Mouse (Mus musculus) layer of hippocampus, adult 2 months (tissue): ENCODE data around the gene Cnpy3. TPM values are rescaled to one million over a fixed set of nuclear protein-coding genes. Genes with fewer than 3 reads are reported as not detected.
"Not testable (repeated sequence)": the region's sequence is repeated elsewhere in the genome, so short reads cannot be mapped to it uniquely, and the experiment has no call there.

ENCODE experiments used
- DNase-seq, 2 experiments: peaks; one replicate each; pipeline ENCODE4 v3.0.0; 2022; ENCODE audit warnings: low spot score in 2 of 2
- H3K27ac ChIP-seq: fragments of 200-600 bp; 2 replicates; pipeline ENCODE4 v1.8.1; 2022
- H3K4me3 ChIP-seq: fragments of 200-600 bp; 2 replicates; pipeline ENCODE4 v1.8.1; 2022; ENCODE audit warnings: mild to moderate bottlenecking
- CTCF ChIP-seq: fragments of 200-600 bp; conservative IDR thresholded peaks from 2 replicates; pipeline ENCODE4 v1.8.1; 2022; ENCODE audit warnings: antibody characterized with exemption, mild to moderate bottlenecking, moderate library complexity
- long read RNA-seq, 2 experiments: library from polyadenylated mRNA; stranded (forward); transcript quantifications; one replicate each; pipeline ENCODE4 v2.0.0; 2021; ENCODE audit warnings: borderline mapping rate in 2 of 2
- total RNA-seq, 2 experiments: library from RNA; stranded (reverse); gene quantifications; 2 replicates each; pipeline ENCODE4 v1.2.3; 2021

The Cnpy3 gene
- total RNA-seq, result 10 to 100 TPM; 67.9 to 72.4 TPM
- long read RNA-seq, experiment 1, transcript Cnpy3-201 (6 exons, 1,908 nt), result major isoform, 80 of 91 reads
- long read RNA-seq, experiment 1, partial matches to known transcripts, result 1 of 91 reads
- long read RNA-seq, experiment 1, other reads (novel, unspliced or antisense), result 8 of 91 reads
- long read RNA-seq, experiment 2, transcript Cnpy3-201 (6 exons, 1,908 nt), result major isoform, 90 of 108 reads
- long read RNA-seq, experiment 2, partial matches to known transcripts, result 6 of 108 reads
- long read RNA-seq, experiment 2, other reads (novel, unspliced or antisense), result 11 of 108 reads

GRCm38 (mm10) chr17:46751794-46752556, at the start of gene Cnpy3:
Cnpy3 (minus strand) TSS chr17:46752214.
- Histone ChIP-seq H3K27ac (peak within 1 kb of the TSS; percentile 87), H3K4me3 (peak within 1 kb of the TSS; percentile 85)
- peak; percentile 98 for DNase-seq
- no peak for TF ChIP-seq CTCF

GRCm38 (mm10) chr17:46801761-46802160, 49.7 kb upstream of the Cnpy3 start:
- no peak overlapping the region for H3K4me3 ChIP-seq
- DNase-seq, result no peak
- TF ChIP-seq CTCF, result no peak
- H3K27ac ChIP-seq, result no peak overlapping the region

GRCm38 (mm10) chr17:46799680-46800079, 47.7 kb upstream of the Cnpy3 start:
- H3K27ac ChIP-seq, result no peak overlapping the region
- DNase-seq, result no peak
- H3K4me3 ChIP-seq, result no peak overlapping the region
- TF ChIP-seq CTCF, result no peak

GRCm38 (mm10) chr17:46797386-46797785, 45.4 kb upstream of the Cnpy3 start:
- no peak overlapping the region for H3K4me3 ChIP-seq
- no peak overlapping the region for H3K27ac ChIP-seq
- DNase-seq, result no peak
- TF ChIP-seq CTCF, result no peak

GRCm38 (mm10) chr17:46796743-46797142, 44.7 kb upstream of the Cnpy3 start:
- H3K27ac ChIP-seq, result no peak overlapping the region
- DNase-seq, result no peak
- no peak overlapping the region for H3K4me3 ChIP-seq
- TF ChIP-seq CTCF, result no peak

GRCm38 (mm10) chr17:46792963-46793362, 40.9 kb upstream of the Cnpy3 start:
- TF ChIP-seq CTCF, result no peak
- no peak overlapping the region for H3K27ac ChIP-seq
- DNase-seq, result no peak
- no peak overlapping the region for H3K4me3 ChIP-seq

- DNase-seq, H3K4me3 ChIP-seq, H3K27ac ChIP-seq: not testable (repeated sequence)
Measured at GRCm38 (mm10) chr17:46787974-46788373, 36.0 kb upstream of the Cnpy3 start.

GRCm38 (mm10) chr17:46786952-46787351, 34.9 kb upstream of the Cnpy3 start:
- Histone ChIP-seq H3K27ac (no peak overlapping the region), H3K4me3 (no peak overlapping the region)
- TF ChIP-seq CTCF, result no peak
- DNase-seq, result no peak

GRCm38 (mm10) chr17:46783222-46783565, 31.2 kb upstream of the Cnpy3 start:
- Histone ChIP-seq H3K4me3 (peak overlapping the region; percentile 92), H3K27ac (peak overlapping the region; percentile 90)
- DNase-seq, result no peak
- TF ChIP-seq CTCF, result no peak

- peak; percentile 83 for TF ChIP-seq CTCF
- H3K27ac ChIP-seq, result peak within 1 kb of the TSS; percentile 90
- DNase-seq, result peak; percentile 90 to 93
- peak within 1 kb of the TSS; percentile 92 for H3K4me3 ChIP-seq
Measured at GRCm38 (mm10) chr17:46782341-46783221, 30.6 kb upstream of the Cnpy3 start, which contains the start of gene Rpl7l1. Rpl7l1 (minus strand) TSS chr17:46782672.

- no peak for DNase-seq
- peak overlapping the region; percentile 92 for H3K4me3 ChIP-seq
- TF ChIP-seq CTCF, result no peak
- peak overlapping the region; percentile 90 for H3K27ac ChIP-seq
Measured at GRCm38 (mm10) chr17:46781876-46782275, 29.9 kb upstream of the Cnpy3 start.

- Histone ChIP-seq H3K27ac (no peak overlapping the region), H3K4me3 (no peak overlapping the region)
- TF ChIP-seq CTCF, result no peak
- DNase-seq, result no peak
Measured at GRCm38 (mm10) chr17:46776087-46776486, 24.1 kb upstream of the Cnpy3 start.

GRCm38 (mm10) chr17:46775070-46775469, 23.1 kb upstream of the Cnpy3 start:
- Histone ChIP-seq H3K27ac (no peak overlapping the region), H3K4me3 (no peak overlapping the region)
- TF ChIP-seq CTCF, result no peak
- no peak for DNase-seq
